ENCODE assay signal across 16 mouse cellular contexts in the genomic region with DNA sequence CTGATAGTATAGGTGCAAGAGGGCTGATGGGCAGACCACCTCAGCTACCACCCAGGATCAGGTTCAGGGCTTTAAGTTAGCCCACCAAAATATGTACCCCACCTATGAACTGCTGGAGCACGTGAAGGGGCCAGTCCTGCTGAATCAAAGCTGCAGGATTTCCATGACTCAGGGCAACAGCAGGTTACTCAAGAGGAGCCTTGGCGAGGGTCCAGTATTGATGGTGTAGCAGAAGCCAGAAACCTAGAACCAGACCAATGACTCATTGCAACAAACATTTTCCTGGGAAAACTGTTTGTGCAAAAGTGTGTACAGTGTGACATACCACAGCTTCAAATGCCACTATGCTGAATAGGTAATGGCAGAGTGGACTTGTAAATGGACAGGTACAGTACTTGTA. TPM values are rescaled to one million over a fixed set of nuclear protein-coding genes. Genes with fewer than 3 reads are reported as not detected.
A peak's percentile ranks its signal among the peaks of the same experiment; 100 is the strongest.
DNase-seq lines count a peak whose midpoint lies in the region; ATAC-seq lines count a peak whose summit lies in the region.
"Had no signal": no experiment of that assay in that cellular context is flagged by ENCODE, and none has a peak within 500 bp of the region (broad histone marks: within the 10 kb centered on the region; RNA-seq: fewer than 3 reads in every experiment).

No protein-coding gene starts in this region.

- no peak for ATAC-seq in midbrain, embryonic 11.5 days (ENCODE audit: low FRiP score)
- no peak for ATAC-seq in midbrain, embryonic 14.5 days (ENCODE audit: low FRiP score, low TSS enrichment)
- ATAC-seq in hindbrain, embryonic 11.5 days (ENCODE audit: low FRiP score) = no peak
- ATAC-seq: CD4-positive, CD25-positive, alpha-beta regulatory T cell, adult 4 months; forebrain, embryonic 16.5 days had no signal

- H3K4me1 ChIP-seq in midbrain, embryonic 11.5 days (ENCODE audit: control insufficient read depth, insufficient read depth, low read length) = no peaks in the 10 kb centered on the region
- H3K4me1 ChIP-seq in midbrain, embryonic 14.5 days (ENCODE audit: control insufficient read depth, insufficient read depth, low read length) = no peaks in the 10 kb centered on the region
- no peaks in the 10 kb centered on the region for H3K4me1 ChIP-seq in hindbrain, embryonic 11.5 days (replicated peaks; ENCODE audit: control insufficient read depth, insufficient read depth, low read length)
- no peaks in the 10 kb centered on the region for H3K4me1 ChIP-seq in forebrain, embryonic 10.5 days
- H3K4me1 ChIP-seq: embryonic facial prominence, embryonic 13.5 days had no signal

- H3K9ac ChIP-seq in midbrain, embryonic 11.5 days (ENCODE audit: low read length) = no peak overlapping the region
- no peak overlapping the region for H3K9ac ChIP-seq in midbrain, embryonic 14.5 days (replicated peaks; ENCODE audit: low read length)
- no peak overlapping the region for H3K9ac ChIP-seq in hindbrain, embryonic 11.5 days (ENCODE audit: low read depth, low read length)
- H3K9ac ChIP-seq: embryonic facial prominence, embryonic 13.5 days had no signal

- DNase-seq in midbrain, embryonic 11.5 days (ENCODE audit: low spot score, missing footprints) = peak; percentile 33
- DNase-seq in midbrain, embryonic 14.5 days = no peak
- DNase-seq in adrenal gland, adult 2 months = peak; percentile 83
- peak; percentile 19 for DNase-seq in cerebellum, adult 8-10 months
- DNase-seq in kidney, adult 18-20 months = no peak
- no peak for DNase-seq in hindbrain, embryonic 11.5 days (ENCODE audit: low spot score)
- DNase-seq in forebrain, embryonic 10.5 days (ENCODE audit: extremely low spot score, low spot score) = no peak
- DNase-seq: kidney, adult 8-10 months; left cerebral cortex, postnatal 4 days; lung, adult 18-20 months; thymus, postnatal 14 days had no signal

- H3K4me2 ChIP-seq in midbrain, embryonic 11.5 days = no peak overlapping the region
- H3K4me2 ChIP-seq in midbrain, embryonic 14.5 days (ENCODE audit: low read length) = no peak overlapping the region
- no peak overlapping the region for H3K4me2 ChIP-seq in hindbrain, embryonic 11.5 days (replicated peaks; ENCODE audit: low read depth, low read length)
- H3K4me2 ChIP-seq: embryonic facial prominence, embryonic 13.5 days had no signal

- 95% methylated on average over 2 of the region's 2 CpGs for WGBS in midbrain, embryonic 11.5 days
- WGBS in midbrain, embryonic 14.5 days = 83% methylated on average over 2 of the region's 2 CpGs
- 91% methylated on average over 2 of the region's 2 CpGs for WGBS in hindbrain, embryonic 11.5 days
- WGBS in forebrain, embryonic 10.5 days = 96% methylated on average over 2 of the region's 2 CpGs

- H3K36me3 ChIP-seq in midbrain, embryonic 11.5 days (ENCODE audit: control insufficient read depth, insufficient read depth, low read length) = no peaks in the 10 kb centered on the region
- no peaks in the 10 kb centered on the region for H3K36me3 ChIP-seq in midbrain, embryonic 14.5 days (ENCODE audit: control insufficient read depth, insufficient read depth, low read length)
- H3K36me3 ChIP-seq in hindbrain, embryonic 11.5 days (ENCODE audit: control insufficient read depth, insufficient read depth, low read length) = no peaks in the 10 kb centered on the region
- peaks cover 10% of the 10 kb centered on the region; the same call in 1 of the 2 replicates for H3K36me3 ChIP-seq in forebrain, embryonic 10.5 days (replicated peaks)

- no peaks in the 10 kb centered on the region for H3K27me3 ChIP-seq in midbrain, embryonic 11.5 days (ENCODE audit: control insufficient read depth, insufficient read depth, low read length)
- H3K27me3 ChIP-seq in midbrain, embryonic 14.5 days (ENCODE audit: control insufficient read depth, insufficient read depth, low read length) = no peaks in the 10 kb centered on the region
- no peaks in the 10 kb centered on the region for H3K27me3 ChIP-seq in hindbrain, embryonic 11.5 days (ENCODE audit: control insufficient read depth, insufficient read depth, low read length)
- no peaks in the 10 kb centered on the region for H3K27me3 ChIP-seq in forebrain, embryonic 10.5 days (ENCODE audit: poor library complexity, severe bottlenecking)
- H3K27me3 ChIP-seq: embryonic facial prominence, embryonic 13.5 days had no signal

- no peak overlapping the region for H3K27ac ChIP-seq in midbrain, embryonic 11.5 days (ENCODE audit: low read depth, low read length)
- no peak overlapping the region for H3K27ac ChIP-seq in midbrain, embryonic 14.5 days (replicated peaks; ENCODE audit: low read depth, low read length)
- no peak overlapping the region for H3K27ac ChIP-seq in hindbrain, embryonic 11.5 days (ENCODE audit: low read depth, low read length)
- H3K27ac ChIP-seq in forebrain, embryonic 10.5 days = no peak overlapping the region
- H3K27ac ChIP-seq: embryonic facial prominence, embryonic 13.5 days; stomach, postnatal 0 days had no signal

- no peak overlapping the region for H3K4me3 ChIP-seq in midbrain, embryonic 11.5 days (ENCODE audit: low read depth, low read length)
- no peak overlapping the region for H3K4me3 ChIP-seq in midbrain, embryonic 14.5 days (replicated peaks; ENCODE audit: low read depth, low read length)
- H3K4me3 ChIP-seq in hindbrain, embryonic 11.5 days (ENCODE audit: low read depth, low read length) = no peak overlapping the region
- H3K4me3 ChIP-seq in forebrain, embryonic 10.5 days = no peak overlapping the region
- H3K4me3 ChIP-seq: embryonic facial prominence, embryonic 13.5 days had no signal

- no peaks in the 10 kb centered on the region for H3K9me3 ChIP-seq in midbrain, embryonic 11.5 days (ENCODE audit: control insufficient read depth, low read length)
- no peaks in the 10 kb centered on the region for H3K9me3 ChIP-seq in midbrain, embryonic 14.5 days (ENCODE audit: control insufficient read depth, low read length)
- no peaks in the 10 kb centered on the region for H3K9me3 ChIP-seq in hindbrain, embryonic 11.5 days (ENCODE audit: control insufficient read depth, low read length)
- H3K9me3 ChIP-seq in forebrain, embryonic 10.5 days = no peaks in the 10 kb centered on the region
- H3K9me3 ChIP-seq: embryonic facial prominence, embryonic 13.5 days had no signal

RNA-seq across cellular contexts. Expression of a gene that starts 9.0 kb away (rescaled TPM):
- 19.5 and 21.3 TPM in 2 replicates for polyA plus RNA-seq in midbrain, embryonic 11.5 days (2014; fragmentation: Nextera tagmentation; extraction: Ambion mirVana)
- polyA plus RNA-seq in midbrain, embryonic 14.5 days (2014; fragmentation: Nextera tagmentation; extraction: Ambion mirVana) = 21.2 and 25.4 TPM in 2 replicates
- total RNA-seq in adrenal gland, adult 2 months (2021) = 10 to 100 TPM in 1 of 2 experiments, 1 to 10 TPM in 1; 5.7 to 14.8 TPM
- polyA plus RNA-seq in adrenal gland, adult 2 months (2012; rRNA removed) = 0.21 and 0.27 TPM in 2 replicates
- 19.0 and 21.1 TPM in 2 replicates for polyA plus RNA-seq in hindbrain, embryonic 11.5 days (2014; fragmentation: Nextera tagmentation; extraction: Ambion mirVana)
- polyA plus RNA-seq in forebrain, embryonic 10.5 days (2016; fragmentation: Nextera tagmentation; extraction: Ambion mirVana) = 13.9 and 14.5 TPM in 2 replicates

RNA-seq across cellular contexts. Expression of a gene that starts 22.5 kb away (rescaled TPM):
- 1.6 TPM in 2 replicates for polyA plus RNA-seq in midbrain, embryonic 11.5 days (2014; fragmentation: Nextera tagmentation; extraction: Ambion mirVana)
- 1.5 TPM in 2 replicates for polyA plus RNA-seq in midbrain, embryonic 14.5 days (2014; fragmentation: Nextera tagmentation; extraction: Ambion mirVana)
- 10 to 100 TPM; 19.7 to 40.9 TPM for total RNA-seq in adrenal gland, adult 2 months (2021)
- polyA plus RNA-seq in adrenal gland, adult 2 months (2012; rRNA removed) = 0.17 and 0.26 TPM in 2 replicates
- 2.1 and 2.9 TPM in 2 replicates for polyA plus RNA-seq in hindbrain, embryonic 11.5 days (2014; fragmentation: Nextera tagmentation; extraction: Ambion mirVana)
- polyA plus RNA-seq in forebrain, embryonic 10.5 days (2016; fragmentation: Nextera tagmentation; extraction: Ambion mirVana) = 2.0 and 2.1 TPM in 2 replicates
- polyA plus RNA-seq: liver, adult 2 months had no signal

Comparison
In these comparisons a context has a peak if more than half of its experiments do, and no peak if none do; other contexts are left out.
1. DNase-seq: peak in midbrain, embryonic 11.5 days (single experiment), adrenal gland, adult 2 months (single experiment) and cerebellum, adult 8-10 months (single experiment); none in midbrain, embryonic 14.5 days (single experiment), kidney, adult 18-20 months (single experiment), hindbrain, embryonic 11.5 days (single experiment) and forebrain, embryonic 10.5 days (single experiment).
2. RNA of a gene that starts 9.0 kb away (polyA plus RNA-seq): 21.2 to 25.4 TPM in midbrain, embryonic 14.5 days, 19.0 to 21.1 TPM in hindbrain, embryonic 11.5 days, 19.5 to 21.3 TPM in midbrain, embryonic 11.5 days and 13.9 to 14.5 TPM in forebrain, embryonic 10.5 days; 0.21 to 0.27 TPM in adrenal gland, adult 2 months; every median in the first group is over 10 times any median in the second.